Mouse (Mus musculus): Measurements from ENCODE around the gene Alcam.
A peak's percentile ranks its signal among the peaks of the same experiment; 100 is the strongest.

Gene Alcam

GRCm38 (mm10) chr16:52368521-52368920 is 85.4 kb downstream of the Alcam start:
- DNase-seq (ENCODE audit: low read depth, low spot score): no peak

- no peak for DNase-seq (ENCODE audit: low read depth, low spot score)
Observed at GRCm38 (mm10) chr16:52366915-52367314, 87.0 kb downstream of the Alcam start.

- DNase-seq (ENCODE audit: low read depth, low spot score): no peak
Observed at GRCm38 (mm10) chr16:52363944-52364511, 89.8 kb downstream of the Alcam start.

GRCm38 (mm10) chr16:52343467-52344033 is 110.3 kb downstream of the Alcam start:
- DNase-seq (ENCODE audit: low read depth, low spot score): no peak

- no peak for DNase-seq (ENCODE audit: low read depth, low spot score)
Observed at GRCm38 (mm10) chr16:52342694-52343466, 111.0 kb downstream of the Alcam start.

GRCm38 (mm10) chr16:52334084-52334483 is 119.8 kb downstream of the Alcam start:
- no peak for DNase-seq (ENCODE audit: low read depth, low spot score)

GRCm38 (mm10) chr16:52333631-52334030 is 120.2 kb downstream of the Alcam start:
- no peak for DNase-seq (ENCODE audit: low read depth, low spot score)

GRCm38 (mm10) chr16:52331341-52331830 is 122.5 kb downstream of the Alcam start:
- no peak for DNase-seq (ENCODE audit: low read depth, low spot score)

- DNase-seq (ENCODE audit: low read depth, low spot score): no peak
Observed at GRCm38 (mm10) chr16:52329420-52329819, 124.5 kb downstream of the Alcam start.

- DNase-seq (ENCODE audit: low read depth, low spot score): no peak
Observed at GRCm38 (mm10) chr16:52319229-52319628, 134.6 kb downstream of the Alcam start.

GRCm38 (mm10) chr16:52311073-52311472 is 142.8 kb downstream of the Alcam start:
- DNase-seq (ENCODE audit: low read depth, low spot score): peak; percentile 36

GRCm38 (mm10) chr16:52307016-52307415 is 146.9 kb downstream of the Alcam start:
- no peak for DNase-seq (ENCODE audit: low read depth, low spot score)

GRCm38 (mm10) chr16:52303532-52303902 is 150.4 kb downstream of the Alcam start:
- DNase-seq (ENCODE audit: low read depth, low spot score): no peak

GRCm38 (mm10) chr16:52302790-52303531 is 150.9 kb downstream of the Alcam start:
- DNase-seq (ENCODE audit: low read depth, low spot score): no peak

- no peak for DNase-seq (ENCODE audit: low read depth, low spot score)
Observed at GRCm38 (mm10) chr16:52301730-52302129, 152.1 kb downstream of the Alcam start.

GRCm38 (mm10) chr16:52296376-52296775 is 157.5 kb downstream of the Alcam start:
- DNase-seq (ENCODE audit: low read depth, low spot score): no peak

GRCm38 (mm10) chr16:52295535-52295934 is 158.3 kb downstream of the Alcam start:
- no peak for DNase-seq (ENCODE audit: low read depth, low spot score)

GRCm38 (mm10) chr16:52292440-52293048 is 161.3 kb downstream of the Alcam start:
- DNase-seq (ENCODE audit: low read depth, low spot score): no peak

GRCm38 (mm10) chr16:52280186-52280585 is 173.7 kb downstream of the Alcam start:
- no peak for DNase-seq (ENCODE audit: low read depth, low spot score)

GRCm38 (mm10) chr16:52265066-52265465 is 188.8 kb downstream of the Alcam start:
- no peak for DNase-seq (ENCODE audit: low read depth, low spot score)

- DNase-seq (ENCODE audit: low read depth, low spot score): no peak
Observed at GRCm38 (mm10) chr16:52263751-52264150, 190.1 kb downstream of the Alcam start.

GRCm38 (mm10) chr16:52262582-52262981 is 191.3 kb downstream of the Alcam start:
- DNase-seq (ENCODE audit: low read depth, low spot score): no peak

All from WW6 (cell line).